Mouse (Mus musculus): ENCODE data around the gene Cacnb2. TPM values are rescaled to one million over a fixed set of nuclear protein-coding genes. Genes with fewer than 3 reads are reported as not detected.

Cacnb2 gene
- polyA plus RNA-seq, 1 experiment from 2014 or later: 0.38 TPM

GRCm38 (mm10) chr2:14774857-14775495, 172.1 kb downstream of the Cacnb2 start:
- Histone ChIP-seq H3K9ac (no peak overlapping the region), H3K4me1 (replicated peaks) (no peaks in the 10 kb centered on the region), H3K4me3 (replicated peaks) (no peak overlapping the region), H3K4me2 (no peak overlapping the region), H3K9me3 (replicated peaks) (no peaks in the 10 kb centered on the region), H3K27ac (replicated peaks) (no peak overlapping the region), H3K27me3 (no peaks in the 10 kb centered on the region), H3K36me3 (replicated peaks) (no peaks in the 10 kb centered on the region)
- ATAC-seq (ENCODE audit: insufficient read depth): no peak
- 51% methylated on average over 3 of the region's 3 CpGs for WGBS (ENCODE audit: insufficient replicate concordance)

GRCm38 (mm10) chr2:14787983-14788382, 185.1 kb downstream of the Cacnb2 start:
- no peaks in the 10 kb centered on the region for H3K27me3 ChIP-seq
- no peak overlapping the region for H3K4me3 ChIP-seq (replicated peaks)
- no peaks in the 10 kb centered on the region for H3K9me3 ChIP-seq (replicated peaks)
- H3K4me1 ChIP-seq (replicated peaks): no peaks in the 10 kb centered on the region
- WGBS (ENCODE audit: insufficient replicate concordance): 69% methylated on average over 2 of the region's 2 CpGs
- no peak overlapping the region for H3K4me2 ChIP-seq
- H3K27ac ChIP-seq (replicated peaks): no peak overlapping the region
- H3K36me3 ChIP-seq (replicated peaks): no peaks in the 10 kb centered on the region
- H3K9ac ChIP-seq: no peak overlapping the region
- ATAC-seq (ENCODE audit: insufficient read depth): no peak

- ATAC-seq (ENCODE audit: insufficient read depth): no peak
- Histone ChIP-seq H3K27me3 (no peaks in the 10 kb centered on the region), H3K4me1 (replicated peaks) (no peaks in the 10 kb centered on the region), H3K4me2 (no peak overlapping the region), H3K4me3 (replicated peaks) (no peak overlapping the region), H3K9ac (no peak overlapping the region), H3K9me3 (replicated peaks) (no peaks in the 10 kb centered on the region), H3K27ac (replicated peaks) (no peak overlapping the region), H3K36me3 (replicated peaks) (no peaks in the 10 kb centered on the region)
- whole genome bisulfite sequencing (ENCODE audit: insufficient replicate concordance): 60% methylated on average over 4 of the region's 4 CpGs
Measured at GRCm38 (mm10) chr2:14801446-14802046, 198.7 kb downstream of the Cacnb2 start.

- no peaks in the 10 kb centered on the region for H3K27me3 ChIP-seq
- H3K27ac ChIP-seq (replicated peaks): no peak overlapping the region
- no peak overlapping the region for H3K9ac ChIP-seq
- no peaks in the 10 kb centered on the region for H3K4me1 ChIP-seq (replicated peaks)
- no peaks in the 10 kb centered on the region for H3K9me3 ChIP-seq (replicated peaks)
- no peak overlapping the region for H3K4me3 ChIP-seq (replicated peaks)
- WGBS (ENCODE audit: insufficient replicate concordance): 72% methylated on average over 6 of the region's 6 CpGs
- H3K4me2 ChIP-seq: no peak overlapping the region
- no peaks in the 10 kb centered on the region for H3K36me3 ChIP-seq (replicated peaks)
- no peak for ATAC-seq (ENCODE audit: insufficient read depth)
Measured at GRCm38 (mm10) chr2:14807650-14808347, 204.9 kb downstream of the Cacnb2 start.

GRCm38 (mm10) chr2:14814977-14815376, 212.1 kb downstream of the Cacnb2 start:
- Histone ChIP-seq H3K9me3 (replicated peaks) (no peaks in the 10 kb centered on the region), H3K4me3 (replicated peaks) (no peak overlapping the region), H3K4me2 (no peak overlapping the region), H3K36me3 (replicated peaks) (no peaks in the 10 kb centered on the region), H3K4me1 (replicated peaks) (no peaks in the 10 kb centered on the region), H3K27ac (replicated peaks) (no peak overlapping the region), H3K9ac (no peak overlapping the region), H3K27me3 (no peaks in the 10 kb centered on the region)
- no peak for ATAC-seq (ENCODE audit: insufficient read depth)

- Histone ChIP-seq H3K9ac (no peak overlapping the region), H3K27me3 (no peaks in the 10 kb centered on the region), H3K4me2 (no peak overlapping the region), H3K36me3 (replicated peaks) (no peaks in the 10 kb centered on the region), H3K4me3 (replicated peaks) (no peak overlapping the region), H3K4me1 (replicated peaks) (no peaks in the 10 kb centered on the region), H3K27ac (replicated peaks) (no peak overlapping the region), H3K9me3 (replicated peaks) (no peaks in the 10 kb centered on the region)
- 49% methylated on average over 1 of the region's 1 CpGs for WGBS (ENCODE audit: insufficient replicate concordance)
- no peak for ATAC-seq (ENCODE audit: insufficient read depth)
Measured at GRCm38 (mm10) chr2:14818651-14819050, 215.8 kb downstream of the Cacnb2 start.

- Histone ChIP-seq H3K4me3 (replicated peaks) (no peak overlapping the region), H3K9ac (no peak overlapping the region), H3K27ac (replicated peaks) (no peak overlapping the region), H3K36me3 (replicated peaks) (no peaks in the 10 kb centered on the region), H3K9me3 (replicated peaks) (no peaks in the 10 kb centered on the region), H3K4me2 (no peak overlapping the region), H3K4me1 (replicated peaks) (no peaks in the 10 kb centered on the region), H3K27me3 (no peaks in the 10 kb centered on the region)
- no peak for ATAC-seq (ENCODE audit: insufficient read depth)
- 34% methylated on average over 2 of the region's 2 CpGs for WGBS (ENCODE audit: insufficient replicate concordance)
Measured at GRCm38 (mm10) chr2:14820946-14821345, 218.1 kb downstream of the Cacnb2 start.

GRCm38 (mm10) chr2:14823105-14823504, 220.2 kb downstream of the Cacnb2 start:
- H3K4me1 ChIP-seq (replicated peaks): no peaks in the 10 kb centered on the region
- H3K4me3 ChIP-seq (replicated peaks): no peak overlapping the region
- H3K27me3 ChIP-seq: no peaks in the 10 kb centered on the region
- no peak overlapping the region for H3K27ac ChIP-seq (replicated peaks)
- no peak for ATAC-seq (ENCODE audit: insufficient read depth)
- H3K9ac ChIP-seq: no peak overlapping the region
- H3K36me3 ChIP-seq (replicated peaks): no peaks in the 10 kb centered on the region
- no peak overlapping the region for H3K4me2 ChIP-seq
- no peaks in the 10 kb centered on the region for H3K9me3 ChIP-seq (replicated peaks)

- no peak overlapping the region for H3K9ac ChIP-seq
- no peaks in the 10 kb centered on the region for H3K4me1 ChIP-seq (replicated peaks)
- WGBS (ENCODE audit: insufficient replicate concordance): 56% methylated on average over 11 of the region's 11 CpGs
- H3K9me3 ChIP-seq (replicated peaks): no peaks in the 10 kb centered on the region
- no peak overlapping the region for H3K27ac ChIP-seq (replicated peaks)
- no peaks in the 10 kb centered on the region for H3K27me3 ChIP-seq
- no peaks in the 10 kb centered on the region for H3K36me3 ChIP-seq (replicated peaks)
- H3K4me2 ChIP-seq: no peak overlapping the region
- no peak for ATAC-seq (ENCODE audit: insufficient read depth)
- H3K4me3 ChIP-seq (replicated peaks): no peak overlapping the region
Measured at GRCm38 (mm10) chr2:14823816-14824348, 221.0 kb downstream of the Cacnb2 start.

GRCm38 (mm10) chr2:14825146-14825545, 222.3 kb downstream of the Cacnb2 start:
- H3K9ac ChIP-seq: no peak overlapping the region
- WGBS (ENCODE audit: insufficient replicate concordance): 51% methylated on average over 4 of the region's 4 CpGs
- no peak for ATAC-seq (ENCODE audit: insufficient read depth)

GRCm38 (mm10) chr2:14829451-14829850, 226.6 kb downstream of the Cacnb2 start:
- WGBS (ENCODE audit: insufficient replicate concordance): 51% methylated on average over 3 of the region's 3 CpGs
- Histone ChIP-seq H3K4me3 (replicated peaks) (no peak overlapping the region), H3K27me3 (no peaks in the 10 kb centered on the region), H3K36me3 (replicated peaks) (no peaks in the 10 kb centered on the region), H3K4me2 (no peak overlapping the region), H3K27ac (replicated peaks) (no peak overlapping the region), H3K9me3 (replicated peaks) (no peaks in the 10 kb centered on the region), H3K9ac (no peak overlapping the region), H3K4me1 (replicated peaks) (no peaks in the 10 kb centered on the region)
- no peak for ATAC-seq (ENCODE audit: insufficient read depth)

More at GRCm38 (mm10) chr2:14825146-14825545, 222.3 kb downstream of the Cacnb2 start:
- Histone ChIP-seq H3K4me2 (no peak overlapping the region), H3K9me3 (replicated peaks) (no peaks in the 10 kb centered on the region), H3K27me3 (no peaks in the 10 kb centered on the region), H3K27ac (replicated peaks) (no peak overlapping the region), H3K36me3 (replicated peaks) (no peaks in the 10 kb centered on the region), H3K4me1 (replicated peaks) (no peaks in the 10 kb centered on the region), H3K4me3 (replicated peaks) (no peak overlapping the region)
